Mouse (Mus musculus): ENCODE data around the gene Ifnl3. TPM values are rescaled to one million over a fixed set of nuclear protein-coding genes. Genes with fewer than 3 reads are reported as not detected.
"Not testable (repeated sequence)": the region's sequence is repeated elsewhere in the genome, so short reads cannot be mapped to it uniquely, and the experiment has no call there.

Gene Ifnl3
- total and polyA plus RNA-seq, 3 experiments, result not detected

- Histone ChIP-seq H3K4me3 (no peak overlapping the region), H3K9ac (ENCODE audit: low read depth, low read length) (no peak overlapping the region), H3K4me1 (ENCODE audit: control insufficient read depth, insufficient read depth, low read length) (no peaks in the 10 kb centered on the region), H3K79me2 (replicated peaks; ENCODE audit: control insufficient read depth, insufficient read depth, low read length) (no peaks in the 10 kb centered on the region), H3K27me3 (ENCODE audit: control insufficient read depth, insufficient read depth, low read length) (no peaks in the 10 kb centered on the region), H3K27ac (no peak overlapping the region), H3K36me3 (ENCODE audit: control insufficient read depth, insufficient read depth, low read length) (no peaks in the 10 kb centered on the region)
- WGBS, result 3% methylated on average over 16 of the region's 16 CpGs
- TF ChIP-seq CTCF (IDR thresholded peaks at IDR 0.05), result no peak
- TF ChIP-seq EP300 (IDR thresholded peaks at IDR 0.05; ENCODE audit: insufficient read depth, low read depth, low read length), result no peak
- no peak for TF ChIP-seq POLR2A (IDR thresholded peaks at IDR 0.05; ENCODE audit: insufficient read depth, low read depth, low read length)
- peak in 1 of 2 experiments; percentile 6 for DNase-seq
- intact Hi-C loops (cut with DNase I), result no loop called here
These were observed 34.6 kb upstream of the Ifnl3 start for GRCm38 (mm10) chr7:28488030-28488491.

- Histone ChIP-seq H3K4me3 (no peak overlapping the region), H3K27ac (no peak overlapping the region), H3K27me3 (ENCODE audit: control insufficient read depth, insufficient read depth, low read length) (no peaks in the 10 kb centered on the region), H3K9ac (ENCODE audit: low read depth, low read length) (no peak overlapping the region), H3K36me3 (ENCODE audit: control insufficient read depth, insufficient read depth, low read length) (no peaks in the 10 kb centered on the region), H3K79me2 (replicated peaks; ENCODE audit: control insufficient read depth, insufficient read depth, low read length) (no peaks in the 10 kb centered on the region), H3K4me1 (ENCODE audit: control insufficient read depth, insufficient read depth, low read length) (no peaks in the 10 kb centered on the region)
- TF ChIP-seq EP300 (IDR thresholded peaks at IDR 0.05; ENCODE audit: insufficient read depth, low read depth, low read length) (no peak), CTCF (IDR thresholded peaks at IDR 0.05) (peak; percentile 68)
- 5% methylated on average over 10 of the region's 10 CpGs for WGBS
- intact Hi-C loops (cut with DNase I), result loop anchor here (1.0 kb wide), 1 partner anchor 111 kb away; no protein-coding TSS in a partner anchor
- peak; percentile 39 to 42 for DNase-seq
These were observed 32.2 kb upstream of the Ifnl3 start for GRCm38 (mm10) chr7:28490410-28490809.

GRCm38 (mm10) chr7:28490903-28491302 is 31.7 kb upstream of the Ifnl3 start:
- H3K4me1 ChIP-seq (ENCODE audit: control insufficient read depth, insufficient read depth, low read length), result no peaks in the 10 kb centered on the region
- H3K27ac ChIP-seq, result no peak overlapping the region
- no peak overlapping the region for H3K9ac ChIP-seq (ENCODE audit: low read depth, low read length)
- no peaks in the 10 kb centered on the region for H3K27me3 ChIP-seq (ENCODE audit: control insufficient read depth, insufficient read depth, low read length)
- intact Hi-C loops (cut with DNase I), result loop anchor here (1.0 kb wide), 1 partner anchor 110 kb away; no protein-coding TSS in a partner anchor
- no peaks in the 10 kb centered on the region for H3K79me2 ChIP-seq (replicated peaks; ENCODE audit: control insufficient read depth, insufficient read depth, low read length)
- H3K36me3 ChIP-seq (ENCODE audit: control insufficient read depth, insufficient read depth, low read length), result no peaks in the 10 kb centered on the region
- no peak for DNase-seq
- 32% methylated on average over 14 of the region's 14 CpGs for WGBS
- TF ChIP-seq EP300 (IDR thresholded peaks at IDR 0.05; ENCODE audit: insufficient read depth, low read depth, low read length) (no peak), CTCF (IDR thresholded peaks at IDR 0.05) (no peak), POLR2A (IDR thresholded peaks at IDR 0.05; ENCODE audit: insufficient read depth, low read depth, low read length) (no peak)
- H3K4me3 ChIP-seq, result no peak overlapping the region

- Histone ChIP-seq H3K27me3 (ENCODE audit: control insufficient read depth, insufficient read depth, low read length) (no peaks in the 10 kb centered on the region), H3K4me1 (ENCODE audit: control insufficient read depth, insufficient read depth, low read length) (no peaks in the 10 kb centered on the region), H3K36me3 (ENCODE audit: control insufficient read depth, insufficient read depth, low read length) (no peaks in the 10 kb centered on the region), H3K9ac (ENCODE audit: low read depth, low read length) (no peak overlapping the region), H3K79me2 (replicated peaks; ENCODE audit: control insufficient read depth, insufficient read depth, low read length) (no peaks in the 10 kb centered on the region), H3K27ac (no peak overlapping the region), H3K4me3 (no peak overlapping the region)
- 87% methylated on average over 8 of the region's 8 CpGs for WGBS
- DNase-seq, result no peak
- intact Hi-C loops (cut with DNase I), result no loop called here
- TF ChIP-seq POLR2A (IDR thresholded peaks at IDR 0.05; ENCODE audit: insufficient read depth, low read depth, low read length) (no peak), CTCF (IDR thresholded peaks at IDR 0.05) (no peak), EP300 (IDR thresholded peaks at IDR 0.05; ENCODE audit: insufficient read depth, low read depth, low read length) (no peak)
These were observed 30.3 kb upstream of the Ifnl3 start for GRCm38 (mm10) chr7:28492310-28492709.

GRCm38 (mm10) chr7:28495426-28495825 is 27.2 kb upstream of the Ifnl3 start:
- 74% methylated on average over 11 of the region's 11 CpGs for WGBS
- intact Hi-C loops (cut with DNase I), result no loop called here
- Histone ChIP-seq H3K4me1 (ENCODE audit: control insufficient read depth, insufficient read depth, low read length) (no peaks in the 10 kb centered on the region), H3K4me3 (no peak overlapping the region), H3K79me2 (replicated peaks; ENCODE audit: control insufficient read depth, insufficient read depth, low read length) (no peaks in the 10 kb centered on the region), H3K36me3 (ENCODE audit: control insufficient read depth, insufficient read depth, low read length) (no peaks in the 10 kb centered on the region), H3K27ac (no peak overlapping the region), H3K9ac (ENCODE audit: low read depth, low read length) (no peak overlapping the region), H3K27me3 (ENCODE audit: control insufficient read depth, insufficient read depth, low read length) (no peaks in the 10 kb centered on the region)
- DNase-seq, result no peak
- TF ChIP-seq EP300 (IDR thresholded peaks at IDR 0.05; ENCODE audit: insufficient read depth, low read depth, low read length), result no peak
- TF ChIP-seq CTCF (IDR thresholded peaks at IDR 0.05), result no peak

GRCm38 (mm10) chr7:28505585-28505984 is 17.1 kb upstream of the Ifnl3 start:
- no peaks in the 10 kb centered on the region for H3K79me2 ChIP-seq (replicated peaks; ENCODE audit: control insufficient read depth, insufficient read depth, low read length)
- no peak overlapping the region for H3K4me3 ChIP-seq
- intact Hi-C loops (cut with DNase I), result no loop called here
- H3K27me3 ChIP-seq (ENCODE audit: control insufficient read depth, insufficient read depth, low read length), result no peaks in the 10 kb centered on the region
- no peaks in the 10 kb centered on the region for H3K4me1 ChIP-seq (ENCODE audit: control insufficient read depth, insufficient read depth, low read length)
- H3K36me3 ChIP-seq (ENCODE audit: control insufficient read depth, insufficient read depth, low read length), result no peaks in the 10 kb centered on the region
- no peak overlapping the region for H3K9ac ChIP-seq (ENCODE audit: low read depth, low read length)
- no peak for TF ChIP-seq POLR2A (IDR thresholded peaks at IDR 0.05; ENCODE audit: insufficient read depth, low read depth, low read length)
- TF ChIP-seq CTCF (IDR thresholded peaks at IDR 0.05), result no peak
- no peak for TF ChIP-seq EP300 (IDR thresholded peaks at IDR 0.05; ENCODE audit: insufficient read depth, low read depth, low read length)
- WGBS, result 6% methylated on average over 5 of the region's 5 CpGs
- no peak overlapping the region for H3K27ac ChIP-seq
- no peak for DNase-seq

GRCm38 (mm10) chr7:28509121-28509520 is 13.5 kb upstream of the Ifnl3 start:
- H3K4me3 ChIP-seq; H3K27ac ChIP-seq; H3K27me3 ChIP-seq (ENCODE audit: control insufficient read depth, insufficient read depth, low read length); H3K4me1 ChIP-seq (ENCODE audit: control insufficient read depth, insufficient read depth, low read length); H3K79me2 ChIP-seq (replicated peaks; ENCODE audit: control insufficient read depth, insufficient read depth, low read length); DNase-seq; H3K36me3 ChIP-seq (ENCODE audit: control insufficient read depth, insufficient read depth, low read length); H3K9ac ChIP-seq (ENCODE audit: low read depth, low read length); intact Hi-C loops (cut with DNase I): not testable (repeated sequence)
- WGBS, result 72% methylated on average over 2 of the region's 2 CpGs

GRCm38 (mm10) chr7:28510405-28510974 is 12.1 kb upstream of the Ifnl3 start, which contains the start of gene Ifnl2:
TSS of gene Ifnl2 (minus strand) at chr7:28510455.
- H3K4me3 ChIP-seq; H3K9ac ChIP-seq (ENCODE audit: low read depth, low read length); H3K27ac ChIP-seq; H3K27me3 ChIP-seq (ENCODE audit: control insufficient read depth, insufficient read depth, low read length); H3K79me2 ChIP-seq (replicated peaks; ENCODE audit: control insufficient read depth, insufficient read depth, low read length); H3K4me1 ChIP-seq (ENCODE audit: control insufficient read depth, insufficient read depth, low read length); H3K36me3 ChIP-seq (ENCODE audit: control insufficient read depth, insufficient read depth, low read length); DNase-seq; intact Hi-C loops (cut with DNase I): not testable (repeated sequence)
- WGBS, result 52% methylated on average over 8 of the region's 8 CpGs

Data from heart, adult 2 months (tissue).